Mouse (Mus musculus): ENCODE measurements around the gene Vmn1r198.
"Not testable (repeated sequence)": the region's sequence is repeated elsewhere in the genome, so short reads cannot be mapped to it uniquely, and the experiment has no call there.

Gene Vmn1r198

GRCm38 (mm10) chr13:22350064-22350463 lies at the start of gene Vmn1r198:
Gene Vmn1r198, plus strand, starts transcription at chr13:22350364.
- DNase-seq, result no peak

- not testable (repeated sequence) for DNase-seq
Observed at GRCm38 (mm10) chr13:22308075-22308474, 42.1 kb upstream of the Vmn1r198 start.

GRCm38 (mm10) chr13:22315361-22315760 lies 34.8 kb upstream of the Vmn1r198 start:
- DNase-seq, result no peak

- no peak for DNase-seq
Observed at GRCm38 (mm10) chr13:22317366-22317765, 32.8 kb upstream of the Vmn1r198 start.

GRCm38 (mm10) chr13:22320091-22320490 lies 30.1 kb upstream of the Vmn1r198 start:
- no peak for DNase-seq

GRCm38 (mm10) chr13:22324289-22324688 lies 25.9 kb upstream of the Vmn1r198 start, which contains the start of gene Vmn1r197:
Gene Vmn1r197, plus strand, starts transcription at chr13:22324589.
- no peak for DNase-seq

- no peak for DNase-seq
Observed at GRCm38 (mm10) chr13:22333269-22333668, 16.9 kb upstream of the Vmn1r198 start.

GRCm38 (mm10) chr13:22335565-22335964 lies 14.6 kb upstream of the Vmn1r198 start:
- no peak for DNase-seq

GRCm38 (mm10) chr13:22350813-22351212 lies 649 bp downstream of the Vmn1r198 start:
- no peak for DNase-seq

- no peak for DNase-seq
Observed at GRCm38 (mm10) chr13:22379518-22379917, 29.4 kb downstream of the Vmn1r198 start, which contains the start of gene Vmn1r199. Gene Vmn1r199, plus strand, starts transcription at chr13:22379818.

GRCm38 (mm10) chr13:22381128-22381527 lies 31.0 kb downstream of the Vmn1r198 start:
- not testable (repeated sequence) for DNase-seq

GRCm38 (mm10) chr13:22383401-22383800 lies 33.2 kb downstream of the Vmn1r198 start:
- DNase-seq, result no peak

- DNase-seq, result no peak
Observed at GRCm38 (mm10) chr13:22387050-22387449, 36.9 kb downstream of the Vmn1r198 start.

- DNase-seq, result no peak
Observed at GRCm38 (mm10) chr13:22390073-22390472, 39.9 kb downstream of the Vmn1r198 start, which contains the start of gene Vmn1r200. Gene Vmn1r200, plus strand, starts transcription at chr13:22390373.

- DNase-seq, result no peak
Observed at GRCm38 (mm10) chr13:22402978-22403377, 52.8 kb downstream of the Vmn1r198 start.
